Mouse (Mus musculus) lung, adult 2 months (tissue): ENCODE data around the gene Rap1b.

ENCODE experiments used
- CTCF ChIP-seq: fragments of 200-500 bp; IDR thresholded peaks from 2 replicates; pipeline ENCODE4 v1.5.1; 2011; ENCODE audit warnings: mild to moderate bottlenecking, low read length, control low read depth; ENCODE audit not compliant: insufficient read depth
- POLR2A ChIP-seq: fragments of 200-500 bp; IDR thresholded peaks from 2 replicates; pipeline ENCODE4 v1.6.1; 2011; ENCODE audit warnings: low read depth, mild to moderate bottlenecking, control low read depth, low read length, borderline replicate concordance; ENCODE audit errors: extremely low read depth

DNA sequence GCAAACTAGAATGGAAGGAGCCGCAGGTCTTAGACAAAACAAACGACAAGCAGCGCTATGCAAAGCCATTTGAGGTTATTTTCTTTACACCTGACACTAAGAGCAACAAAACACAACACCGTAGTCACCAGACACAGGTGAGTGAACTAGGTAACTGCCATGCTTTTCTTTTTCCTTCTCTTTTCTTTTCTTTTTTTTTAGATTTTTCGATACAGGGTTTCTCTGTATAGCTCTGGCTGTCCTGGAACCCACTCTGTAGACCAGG lies 79.0 kb downstream of the Rap1b start:
- TF ChIP-seq CTCF (no peak), POLR2A (no peak)
